Mouse (Mus musculus) E14TG2a.4 (cell line): ENCODE measurements around the gene E2f2.

ENCODE experiments used
- H3K27me3 ChIP-seq: 2 replicates; pipeline ENCODE4 v1.6.1; 2014; ENCODE audit warnings: low read length, control low read depth; ENCODE audit not compliant: insufficient read depth
- H3K36me3 ChIP-seq: 2 replicates; pipeline ENCODE4 v1.6.1; 2014; ENCODE audit warnings: low read length, control low read depth; ENCODE audit not compliant: insufficient read depth
- H3K4me1 ChIP-seq: replicated peaks from 2 replicates; pipeline ENCODE4 v1.6.1; 2014; ENCODE audit warnings: low read depth, low read length, control low read depth
- H3K4me3 ChIP-seq: replicated peaks from 2 replicates; pipeline ENCODE4 v1.5.1; 2014; ENCODE audit warnings: mild to moderate bottlenecking, low read length
- H3K9me3 ChIP-seq: 2 replicates; pipeline ENCODE4 v1.6.1; 2014; ENCODE audit warnings: low read length, control low read depth
- CTCF ChIP-seq: conservative IDR thresholded peaks from 2 replicates; pipeline ENCODE4 v1.5.1; 2014; ENCODE audit warnings: low read length
- NANOG ChIP-seq: IDR thresholded peaks from 2 replicates; pipeline ENCODE4 v1.6.1; 2014; ENCODE audit warnings: borderline replicate concordance, low read length, mixed read lengths
- POU5F1 ChIP-seq: IDR thresholded peaks from 2 replicates; pipeline ENCODE4 v1.6.1; 2014; ENCODE audit warnings: low read length, borderline replicate concordance

E2f2 gene

DNA sequence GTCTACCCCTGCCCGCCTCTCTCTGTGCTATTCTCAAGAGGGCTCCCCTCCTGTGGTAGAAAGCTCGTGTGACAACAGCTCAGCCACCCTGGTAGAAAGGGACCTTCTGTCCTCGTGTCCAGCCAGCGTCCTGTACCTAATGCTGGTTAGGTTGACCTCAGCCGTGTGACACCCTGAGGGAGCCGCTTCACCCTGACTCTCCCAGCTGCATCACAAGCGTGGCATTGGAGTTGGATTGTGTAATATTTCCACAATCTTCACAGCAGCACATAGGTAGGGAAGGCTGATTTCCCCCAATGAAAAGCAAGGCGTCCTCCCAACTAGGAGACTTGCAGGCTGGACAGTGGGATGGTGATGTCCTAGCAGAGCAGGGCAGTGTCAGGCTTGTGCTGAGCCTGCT is 14.1 kb downstream of the E2f2 start:
- H3K4me3 ChIP-seq, result no peak overlapping the region
- peaks cover 92% of the 10 kb centered on the region for H3K36me3 ChIP-seq

DNA sequence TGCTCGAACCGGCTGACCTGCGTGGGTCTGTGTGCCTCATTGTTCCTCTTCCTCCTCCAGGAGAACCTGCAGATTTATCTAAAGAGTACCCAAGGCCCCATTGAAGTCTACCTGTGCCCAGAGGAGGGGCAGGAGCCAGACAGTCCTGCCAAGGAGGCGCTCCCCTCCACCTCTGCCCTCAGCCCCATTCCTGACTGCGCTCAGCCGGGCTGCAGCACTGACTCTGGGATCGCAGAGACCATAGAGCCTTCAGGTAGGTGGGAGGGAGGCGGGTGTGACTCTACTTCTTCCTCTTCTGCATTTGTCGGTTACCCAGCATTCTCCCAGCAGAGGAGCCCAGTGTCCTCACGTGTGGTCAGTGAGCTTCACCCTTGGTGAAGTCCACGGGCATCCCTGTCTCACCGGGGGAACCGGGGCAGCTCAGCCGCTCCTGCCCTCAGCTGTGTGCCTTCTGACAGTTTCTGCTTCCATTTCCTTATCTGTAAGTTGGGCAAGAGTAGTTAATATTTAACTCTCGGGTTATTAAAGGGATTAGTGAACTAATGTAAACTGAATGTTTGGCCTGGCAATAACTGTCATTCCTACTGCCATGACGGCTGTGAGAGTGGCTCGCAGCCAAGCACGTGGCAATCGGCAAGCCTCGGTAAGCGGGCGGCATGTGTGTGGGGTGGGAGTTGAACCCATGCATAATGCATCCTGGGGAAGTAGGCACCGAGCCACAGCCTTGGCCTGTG is 14.7 kb downstream of the E2f2 start:
- H3K36me3 ChIP-seq, result peaks cover 97% of the 10 kb centered on the region
- no peaks in the 10 kb centered on the region for H3K9me3 ChIP-seq
- TF ChIP-seq CTCF (no peak), POU5F1 (no peak), NANOG (no peak)

More for the DNA sequence above, 14.1 kb downstream of the E2f2 start:
- TF ChIP-seq POU5F1 (no peak), CTCF (no peak), NANOG (no peak)
- no peaks in the 10 kb centered on the region for H3K9me3 ChIP-seq
- H3K27me3 ChIP-seq, result no peaks in the 10 kb centered on the region
- H3K4me1 ChIP-seq, result peaks cover 38% of the 10 kb centered on the region

DNA sequence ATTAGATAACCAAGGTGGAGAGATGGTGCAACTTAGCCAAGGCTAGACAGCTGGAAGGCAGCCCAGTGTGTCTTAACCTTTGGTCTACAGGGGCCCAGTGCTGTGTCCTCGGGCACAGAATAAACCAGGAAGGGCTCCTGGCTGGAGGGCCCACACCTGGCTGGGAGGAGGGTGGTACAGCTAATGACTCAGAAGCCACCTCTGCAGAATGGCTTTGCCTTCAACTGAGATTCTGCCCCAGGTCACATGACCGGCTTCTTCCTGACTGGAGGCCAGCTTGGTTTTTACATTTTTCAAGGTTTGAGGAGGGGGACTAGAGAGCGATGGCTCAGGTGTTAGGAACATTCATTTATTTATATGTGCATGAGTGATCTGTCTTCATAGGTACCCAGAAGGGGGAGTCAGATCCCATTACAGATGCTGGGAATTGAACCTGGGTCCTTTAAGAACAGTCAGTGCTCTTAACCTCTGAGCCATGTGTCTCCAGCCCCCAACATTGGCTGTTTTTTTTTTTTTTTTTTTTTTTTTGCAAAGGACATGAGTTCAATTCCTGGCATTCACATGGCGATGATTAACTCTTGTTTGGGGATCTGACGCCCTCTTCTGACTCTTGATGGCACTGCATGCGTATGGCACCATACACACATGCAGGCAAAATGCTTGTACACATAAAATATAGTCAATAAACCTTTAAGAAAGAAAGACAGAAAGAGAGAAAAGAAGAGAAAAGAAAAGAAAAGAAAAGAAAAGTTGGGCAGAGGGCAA is 17.0 kb downstream of the E2f2 start:
- peaks cover 96% of the 10 kb centered on the region for H3K36me3 ChIP-seq
- TF ChIP-seq POU5F1 (no peak), CTCF (peak; percentile 40), NANOG (no peak)
- H3K4me1 ChIP-seq, result peaks cover 54% of the 10 kb centered on the region
- H3K9me3 ChIP-seq, result no peaks in the 10 kb centered on the region
- H3K27me3 ChIP-seq, result no peaks in the 10 kb centered on the region
- H3K4me3 ChIP-seq, result no peak overlapping the region

More for the DNA sequence above, 14.7 kb downstream of the E2f2 start:
- no peak overlapping the region for H3K4me3 ChIP-seq
- H3K27me3 ChIP-seq, result no peaks in the 10 kb centered on the region
- H3K4me1 ChIP-seq, result peaks cover 39% of the 10 kb centered on the region

DNA sequence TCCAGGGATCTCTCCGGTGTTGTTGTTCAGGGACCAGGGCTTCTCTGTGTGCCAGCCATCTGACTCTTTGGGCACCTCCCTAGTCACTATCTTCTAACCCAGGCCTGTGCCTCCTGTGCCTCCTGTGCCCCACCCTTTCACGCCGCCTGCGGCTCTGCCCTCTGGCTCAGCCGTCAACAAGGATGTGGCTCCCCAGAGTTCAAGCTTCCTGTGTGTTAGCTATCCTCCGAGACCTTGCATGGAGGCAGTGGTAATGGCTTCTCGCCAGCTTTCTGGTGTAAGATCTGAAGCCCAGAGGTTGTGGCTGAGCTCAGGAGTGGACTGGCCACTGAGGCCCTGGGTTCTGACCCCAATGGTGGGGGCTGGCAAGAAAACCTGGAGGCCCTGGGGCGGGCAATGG is 17.7 kb downstream of the E2f2 start:
- Histone ChIP-seq H3K4me1 (peaks cover 56% of the 10 kb centered on the region), H3K27me3 (no peaks in the 10 kb centered on the region), H3K9me3 (no peaks in the 10 kb centered on the region), H3K4me3 (no peak overlapping the region), H3K36me3 (peaks cover 95% of the 10 kb centered on the region)
- TF ChIP-seq NANOG (no peak), POU5F1 (no peak), CTCF (no peak)

DNA sequence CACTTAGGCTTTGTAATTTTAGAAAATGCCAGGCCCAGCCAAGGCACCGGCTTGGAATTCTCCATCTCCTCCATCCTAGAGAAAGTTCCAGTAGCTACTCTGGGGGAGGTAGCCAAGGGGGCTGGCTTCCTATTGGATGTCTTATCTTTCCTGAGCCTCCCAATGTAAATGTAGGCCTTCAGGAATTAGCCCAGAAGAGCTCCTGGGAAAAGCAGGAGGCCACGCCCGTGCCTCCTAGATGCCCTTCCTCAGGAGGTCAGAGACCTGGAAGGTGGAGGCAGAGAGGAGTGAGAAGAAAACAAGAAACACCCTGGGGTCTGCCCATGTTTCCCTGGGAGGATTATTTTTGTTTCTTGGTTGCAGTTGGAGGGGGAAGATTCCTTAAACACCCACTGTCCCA is 21.4 kb downstream of the E2f2 start:
- H3K9me3 ChIP-seq, result no peaks in the 10 kb centered on the region
- peaks cover 62% of the 10 kb centered on the region for H3K36me3 ChIP-seq
- peaks cover 79% of the 10 kb centered on the region for H3K4me1 ChIP-seq
- H3K4me3 ChIP-seq, result peak overlapping the region; percentile 39
- H3K27me3 ChIP-seq, result no peaks in the 10 kb centered on the region
- no peak for TF ChIP-seq NANOG
- no peak for TF ChIP-seq POU5F1
- no peak for TF ChIP-seq CTCF

DNA sequence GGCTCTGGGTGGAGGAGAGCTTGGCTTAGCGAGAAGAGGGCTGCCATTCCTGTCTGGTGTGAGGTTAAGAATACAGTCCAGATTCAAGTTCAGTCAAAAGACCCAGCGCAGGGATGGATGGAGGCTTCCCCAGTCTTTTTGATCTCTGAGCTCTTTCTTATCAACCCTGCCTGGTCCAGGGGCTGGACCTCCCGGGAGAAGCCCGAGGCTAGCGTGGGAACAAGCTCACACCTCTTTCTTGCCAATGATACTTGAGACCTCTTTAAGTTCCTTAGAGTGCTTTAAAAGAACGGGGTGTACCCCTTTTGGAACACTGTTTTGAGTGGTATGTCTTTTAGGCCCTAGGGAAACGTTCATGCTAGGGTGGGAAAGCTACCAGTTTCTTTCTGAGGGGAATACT is 22.8 kb downstream of the E2f2 start:
- Histone ChIP-seq H3K4me1 (peaks cover 74% of the 10 kb centered on the region), H3K27me3 (no peaks in the 10 kb centered on the region), H3K9me3 (no peaks in the 10 kb centered on the region), H3K36me3 (peaks cover 47% of the 10 kb centered on the region), H3K4me3 (no peak overlapping the region)
- TF ChIP-seq POU5F1 (no peak), CTCF (no peak), NANOG (no peak)

DNA sequence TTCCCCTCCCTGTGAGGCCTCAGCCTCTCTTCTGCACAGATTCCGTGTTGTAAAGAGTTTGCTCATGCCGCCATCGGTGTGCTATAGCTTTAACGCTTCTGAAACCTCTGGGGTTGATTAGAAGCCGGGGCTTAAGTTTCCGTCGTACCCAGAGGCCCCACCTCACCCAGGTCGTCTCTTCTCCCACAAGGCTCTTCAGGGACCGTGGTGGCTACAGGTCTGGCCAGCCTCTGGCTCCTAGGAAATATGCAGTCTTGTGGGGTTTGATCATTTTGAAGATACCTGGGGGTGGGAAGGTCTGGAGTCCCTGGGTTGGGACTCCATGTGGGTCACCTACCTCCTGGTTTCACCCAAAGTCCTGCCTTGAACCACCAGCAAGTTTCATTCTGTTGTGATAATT is 23.4 kb downstream of the E2f2 start:
- 0 out of 2 replicates have a peak overlapping the region, but pooled peaks have one; percentile 10 for H3K4me3 ChIP-seq
- TF ChIP-seq POU5F1, result no peak
- TF ChIP-seq CTCF, result no peak
- no peak for TF ChIP-seq NANOG
- H3K27me3 ChIP-seq, result no peaks in the 10 kb centered on the region
- H3K9me3 ChIP-seq, result no peaks in the 10 kb centered on the region
- peaks cover 77% of the 10 kb centered on the region for H3K4me1 ChIP-seq
- peaks cover 41% of the 10 kb centered on the region for H3K36me3 ChIP-seq

DNA sequence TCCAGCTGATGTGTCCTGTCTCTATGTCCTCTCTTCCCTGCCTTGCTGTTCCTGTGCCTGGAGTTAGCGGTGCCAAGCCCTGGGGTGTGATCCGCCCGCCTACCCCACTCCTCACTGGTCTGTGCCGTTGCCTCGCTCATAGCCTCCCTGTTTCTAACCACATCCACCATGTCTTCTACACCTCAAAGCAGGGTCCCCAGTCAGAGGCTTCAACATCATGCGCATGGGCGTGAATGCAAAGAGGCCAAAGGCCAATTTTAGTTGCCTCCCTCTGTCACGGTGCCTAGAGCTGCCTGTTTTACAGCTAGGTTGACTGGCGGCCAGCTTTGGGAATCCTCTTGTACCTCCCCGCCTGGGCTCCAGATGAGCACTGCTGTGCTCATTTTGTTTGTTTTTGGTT is 24.0 kb downstream of the E2f2 start:
- peaks cover 36% of the 10 kb centered on the region for H3K36me3 ChIP-seq
- H3K9me3 ChIP-seq, result no peaks in the 10 kb centered on the region
- H3K4me1 ChIP-seq, result peaks cover 80% of the 10 kb centered on the region
- H3K27me3 ChIP-seq, result no peaks in the 10 kb centered on the region
- H3K4me3 ChIP-seq, result peak overlapping the region; percentile 48
- TF ChIP-seq CTCF (no peak), POU5F1 (no peak), NANOG (no peak)
